Mouse (Mus musculus) spleen, postnatal 4 days (tissue): Measurements from ENCODE around the gene Vps41.

ENCODE experiments used
- DNase-seq, 2 experiments: peaks; one replicate each; pipeline ENCODE4 v3.0.0; 2022; ENCODE audit warnings: low spot score in 2 of 2

Vps41 gene

DNA sequence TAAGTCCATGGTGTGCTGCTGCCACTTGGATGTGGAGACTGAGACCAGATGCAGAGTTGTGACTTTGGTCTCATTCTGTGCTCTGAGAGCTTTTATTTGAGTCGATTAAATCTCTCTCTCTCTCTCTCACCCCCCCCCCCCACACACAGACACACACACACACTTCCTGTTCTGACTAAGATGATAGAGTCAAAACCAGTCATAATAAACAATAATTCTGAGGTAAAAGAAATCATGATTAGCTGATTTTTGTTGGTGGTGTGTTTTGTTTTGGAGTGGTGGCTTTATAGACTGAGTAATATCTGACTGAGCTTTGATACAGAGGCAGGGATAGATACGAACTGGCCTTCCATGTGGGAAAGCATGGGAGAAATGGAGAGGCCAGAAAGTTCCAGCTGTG, 74.6 kb downstream of the Vps41 start:
- no peak for DNase-seq

DNA sequence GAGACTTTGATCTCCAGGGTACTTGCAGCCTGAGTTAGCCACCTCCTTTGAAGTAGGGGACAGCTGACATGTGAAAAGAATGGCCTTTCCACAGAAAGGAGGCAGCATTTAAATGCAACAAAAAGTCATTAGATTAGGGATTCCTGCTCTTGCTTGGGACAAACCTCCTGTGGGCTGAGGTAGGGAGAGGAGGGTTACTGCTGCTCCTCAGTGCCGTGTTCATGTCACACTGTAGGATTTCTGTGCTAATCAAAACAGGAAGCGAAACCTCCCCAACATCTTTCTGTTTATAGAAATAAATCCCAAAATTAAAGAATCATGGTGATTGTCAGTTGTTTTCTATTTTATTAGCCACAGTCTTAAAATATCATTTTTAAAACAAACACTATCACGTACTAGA, 77.4 kb downstream of the Vps41 start:
- no peak for DNase-seq

DNA sequence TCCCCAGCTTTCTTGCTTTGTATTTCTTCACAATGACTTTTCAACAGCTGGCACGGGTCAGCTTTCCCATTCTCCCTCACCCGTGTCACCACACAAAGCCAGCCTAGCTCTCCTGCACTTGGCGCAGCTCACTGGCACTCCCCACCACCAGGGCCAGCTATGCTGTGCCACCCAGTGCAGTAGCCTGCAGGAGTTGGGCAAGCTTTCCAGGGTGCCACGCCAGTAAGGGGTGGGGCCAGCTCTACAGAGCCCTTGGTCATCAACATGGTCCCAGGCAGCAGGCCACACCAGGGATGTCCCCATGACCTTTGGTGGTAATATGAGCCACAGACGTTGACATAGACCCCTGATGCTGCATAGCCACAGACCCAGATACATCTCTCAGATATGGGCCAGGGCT, 80.5 kb downstream of the Vps41 start:
- no peak for DNase-seq

DNA sequence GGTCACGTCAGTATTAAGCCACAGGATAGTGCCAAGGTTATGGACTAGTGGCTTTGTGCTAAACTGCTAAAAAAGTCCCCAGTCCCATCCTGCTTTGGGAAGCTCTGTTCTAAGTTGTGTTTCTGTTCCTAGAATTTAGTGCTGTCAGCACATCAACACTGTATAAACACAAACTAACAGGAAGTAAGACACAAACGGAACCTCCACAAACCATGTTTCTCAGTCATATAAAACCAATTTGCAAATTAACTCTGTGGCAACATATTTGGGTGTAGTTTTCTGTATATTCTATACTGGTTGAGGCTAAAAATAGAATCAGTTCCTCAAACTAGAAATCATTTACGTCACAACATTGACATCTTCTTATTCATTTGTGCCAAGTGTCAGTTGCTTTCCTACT, 83.3 kb downstream of the Vps41 start:
- DNase-seq: no peak

DNA sequence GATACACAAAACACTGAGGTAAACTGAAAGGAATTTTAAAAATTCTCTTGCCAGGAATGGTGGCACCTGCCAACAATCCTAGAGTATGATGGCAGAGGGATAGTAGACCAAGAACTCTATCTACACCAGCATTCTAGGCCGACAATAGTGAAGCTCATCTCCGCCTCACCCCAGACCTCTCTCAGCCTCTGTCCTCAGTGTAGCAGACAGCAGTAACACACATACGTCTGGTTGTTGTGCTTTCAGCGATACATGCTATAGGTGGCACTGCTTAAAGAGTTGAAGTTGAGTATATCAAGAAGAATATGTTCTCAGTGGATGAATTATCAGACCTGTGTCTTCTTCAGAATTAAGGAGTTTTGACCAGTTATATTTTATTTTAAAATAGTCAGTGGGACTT, 92.4 kb downstream of the Vps41 start:
- DNase-seq: no peak

DNA sequence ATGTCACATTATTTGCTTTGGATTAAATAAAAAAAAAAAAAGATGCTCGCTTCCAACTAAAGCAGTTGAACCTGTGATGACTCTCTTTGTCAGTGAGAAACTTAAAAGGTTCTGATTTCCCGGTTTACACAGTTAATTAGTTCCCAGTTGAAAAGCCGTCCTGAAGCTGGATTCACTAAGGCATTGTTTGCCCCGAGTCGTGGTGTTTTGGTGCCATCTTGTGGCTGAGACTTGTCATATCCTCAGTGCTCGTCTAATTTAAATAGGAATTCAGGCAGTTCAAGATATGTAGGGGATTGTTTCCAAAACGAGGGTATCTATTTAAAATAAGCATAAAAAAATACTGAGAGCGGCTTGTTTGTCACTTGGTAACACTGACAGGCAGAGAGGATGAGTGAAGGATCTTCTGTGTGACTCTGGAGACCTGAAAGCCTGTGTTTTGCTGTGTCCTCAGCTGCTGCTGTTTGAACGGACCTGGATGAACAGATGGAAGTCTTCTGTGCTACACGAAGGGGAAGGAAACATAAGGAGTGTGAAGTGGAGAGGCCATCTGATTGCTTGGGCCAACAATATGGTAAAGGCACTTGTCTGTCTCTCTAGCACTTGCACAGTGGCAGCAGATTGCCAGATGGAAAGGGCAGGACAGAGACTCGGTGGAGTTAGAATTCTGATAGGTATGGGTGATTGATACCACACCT, 93.0 kb downstream of the Vps41 start:
- peak; percentile 31 to 70 for DNase-seq

DNA sequence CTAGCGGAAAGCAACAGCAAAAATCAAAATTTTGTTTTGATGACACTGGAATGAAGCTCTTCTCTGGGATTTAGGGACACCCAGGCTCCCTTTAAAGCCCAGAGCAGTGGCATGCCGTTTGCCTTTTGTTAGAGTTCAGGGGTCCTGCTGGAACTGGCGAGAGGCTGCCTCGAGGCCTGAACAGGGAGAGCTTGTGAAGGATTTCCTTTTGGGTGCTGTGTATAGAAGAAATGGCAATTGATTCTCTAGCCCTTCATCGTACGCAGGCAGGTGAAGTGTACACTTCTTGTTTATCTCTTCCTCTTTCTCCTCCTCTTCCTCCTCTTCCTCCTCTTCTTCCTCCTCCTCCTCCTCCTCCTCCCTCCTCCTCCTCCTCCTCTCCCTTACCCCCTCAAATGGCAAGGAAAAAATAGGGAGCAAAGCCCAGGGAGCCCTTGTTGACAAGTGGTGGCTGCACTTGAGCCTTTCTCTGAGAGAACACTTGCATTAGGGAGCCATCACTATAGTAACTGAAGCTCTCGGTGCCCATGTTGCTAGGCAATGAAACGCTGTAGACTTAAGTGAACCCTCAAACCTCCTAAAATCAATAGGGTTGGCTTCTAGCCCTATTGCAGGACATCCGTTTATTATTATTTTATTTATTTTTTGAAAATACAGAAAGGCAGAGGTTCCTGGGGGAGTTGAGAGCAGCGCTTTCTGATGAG, 107.5 kb downstream of the Vps41 start:
- DNase-seq: no peak

DNA sequence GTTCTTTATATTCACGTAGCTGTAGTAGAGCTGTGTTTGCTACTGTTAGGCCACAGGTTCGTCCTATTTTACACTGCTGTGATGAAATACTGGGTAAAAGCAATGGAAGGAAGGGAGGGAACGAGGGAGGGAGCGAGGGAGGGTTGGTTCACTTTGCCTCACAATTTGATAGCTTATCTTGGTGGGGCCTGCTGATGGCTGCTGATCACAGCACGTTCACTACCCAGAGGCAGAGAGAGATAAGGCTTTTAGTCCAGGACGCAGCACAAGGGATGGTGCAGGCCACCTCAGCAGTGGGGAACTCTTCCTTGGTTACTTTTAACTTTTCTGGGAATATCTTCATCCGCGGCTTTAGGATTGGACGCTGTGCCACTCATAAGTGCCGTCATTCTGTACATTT, 109.9 kb downstream of the Vps41 start:
- DNase-seq: no peak

DNA sequence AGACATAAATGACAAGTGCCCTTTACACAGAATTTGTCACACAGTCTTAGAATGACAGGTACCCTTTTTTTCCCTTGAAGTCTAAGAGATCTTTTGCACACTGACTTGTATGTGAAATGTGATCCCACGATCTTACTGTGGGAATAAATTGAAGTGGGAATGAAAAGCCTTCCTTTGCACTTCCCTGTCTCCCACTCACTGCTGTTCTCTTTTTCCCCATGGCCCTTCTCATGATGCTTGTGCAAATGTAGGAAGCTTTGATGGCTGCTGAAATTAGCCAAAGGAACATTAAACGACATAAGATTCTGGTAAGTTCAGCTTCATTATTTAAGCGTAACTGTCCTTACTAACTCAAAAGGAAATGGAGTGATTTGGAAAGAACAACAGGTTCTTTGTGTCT, 113.4 kb downstream of the Vps41 start:
- no peak for DNase-seq

DNA sequence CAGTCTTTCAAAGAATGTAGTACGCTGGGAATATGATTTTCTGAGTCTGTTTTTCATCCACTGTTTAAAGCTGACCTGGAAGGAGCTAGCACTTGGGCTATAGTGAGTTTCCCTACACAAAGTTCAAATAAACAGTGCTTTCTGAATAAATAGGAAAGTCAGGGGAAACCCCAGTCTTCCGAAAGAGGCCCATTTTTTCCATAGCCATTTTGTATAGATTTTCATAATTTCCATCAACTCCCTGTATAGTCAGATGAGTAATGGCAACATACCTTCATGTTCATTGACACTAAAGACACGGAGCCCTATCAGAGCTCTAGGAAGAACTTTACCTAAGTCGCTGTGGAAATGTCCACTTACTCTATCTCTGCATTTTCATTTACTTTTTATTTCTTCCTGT, 122.1 kb downstream of the Vps41 start:
- DNase-seq: no peak

DNA sequence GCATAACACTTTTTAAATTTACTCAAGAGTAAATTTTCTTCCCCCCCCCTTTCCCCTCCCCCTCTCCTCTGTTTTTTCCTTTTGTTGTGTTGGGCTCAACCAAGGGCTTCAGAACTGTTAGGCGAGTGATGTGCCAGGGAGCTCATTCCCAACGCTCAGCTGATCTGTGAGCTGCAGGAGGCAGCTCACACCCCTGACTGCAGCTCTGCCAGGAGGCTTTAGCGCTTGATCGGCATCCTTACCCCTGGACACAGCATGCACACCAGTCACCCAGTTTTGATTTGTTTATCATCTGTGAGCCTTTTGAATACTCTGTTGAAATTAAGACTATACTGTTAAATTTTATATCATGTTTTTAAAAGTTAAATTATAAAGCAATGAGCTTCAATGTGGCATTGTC, 123.3 kb downstream of the Vps41 start:
- no peak for DNase-seq

DNA sequence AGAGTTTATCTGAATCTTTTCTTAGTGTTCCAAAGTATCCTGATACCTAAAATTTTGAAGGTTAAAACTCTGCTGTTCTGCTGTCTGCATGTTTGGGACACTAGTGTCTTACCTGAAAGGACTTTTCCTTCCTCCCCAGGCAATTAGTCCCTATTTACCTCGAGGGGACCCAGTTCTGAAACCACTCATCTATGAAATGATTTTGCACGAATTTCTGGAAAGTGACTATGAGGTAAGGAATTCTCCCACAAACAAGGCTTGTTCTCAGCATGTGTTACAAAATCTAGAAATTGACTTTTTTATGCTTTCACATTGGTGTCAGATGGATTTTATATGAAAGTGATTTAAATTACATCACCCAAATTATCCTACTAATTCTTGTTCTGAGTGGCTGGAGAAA, 123.9 kb downstream of the Vps41 start:
- no peak for DNase-seq

DNA sequence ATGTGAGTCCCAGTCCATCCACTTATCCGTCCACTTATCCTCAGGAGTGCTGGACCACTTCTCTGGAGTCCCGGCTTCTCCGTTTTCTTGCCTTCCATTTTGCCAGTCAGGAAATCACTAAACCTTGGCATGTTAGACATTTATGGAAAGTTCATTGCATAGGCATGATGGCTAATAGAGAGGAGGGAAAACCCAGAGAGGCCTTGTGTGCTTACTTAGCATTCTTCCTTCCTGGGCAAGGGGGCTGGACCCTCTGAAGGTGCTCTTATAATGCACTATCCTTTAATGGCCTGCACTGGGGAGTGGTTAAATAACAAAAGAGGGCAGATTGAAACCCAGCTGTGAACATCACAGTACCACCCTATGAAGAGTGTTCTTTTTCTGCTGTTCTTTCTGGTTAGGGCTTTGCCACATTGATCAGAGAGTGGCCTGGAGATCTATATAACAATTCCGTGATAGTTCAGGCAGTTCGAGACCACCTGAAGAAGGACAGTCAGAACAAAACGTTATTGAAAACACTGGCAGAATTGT, 124.7 kb downstream of the Vps41 start:
- no peak for DNase-seq

DNA sequence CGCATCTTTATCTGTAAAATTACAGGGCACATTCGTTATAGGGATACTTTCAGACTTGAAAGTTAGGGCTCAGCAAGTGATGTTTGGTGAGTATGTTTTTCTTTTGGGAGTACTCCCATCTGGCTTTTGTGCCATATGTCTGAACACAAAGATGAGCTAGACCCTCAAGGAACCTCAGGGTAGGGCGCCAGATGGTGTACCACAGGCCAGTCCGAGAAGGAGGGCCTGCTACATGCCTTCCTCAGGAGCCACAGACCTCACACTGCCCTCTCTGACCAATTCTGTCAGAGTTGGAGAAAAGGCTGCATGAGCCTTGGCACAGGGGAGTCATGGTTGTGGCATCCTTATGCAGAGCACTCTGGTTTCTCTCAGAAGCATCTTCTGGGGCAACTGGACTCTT, 125.5 kb downstream of the Vps41 start:
- DNase-seq: no peak

DNA sequence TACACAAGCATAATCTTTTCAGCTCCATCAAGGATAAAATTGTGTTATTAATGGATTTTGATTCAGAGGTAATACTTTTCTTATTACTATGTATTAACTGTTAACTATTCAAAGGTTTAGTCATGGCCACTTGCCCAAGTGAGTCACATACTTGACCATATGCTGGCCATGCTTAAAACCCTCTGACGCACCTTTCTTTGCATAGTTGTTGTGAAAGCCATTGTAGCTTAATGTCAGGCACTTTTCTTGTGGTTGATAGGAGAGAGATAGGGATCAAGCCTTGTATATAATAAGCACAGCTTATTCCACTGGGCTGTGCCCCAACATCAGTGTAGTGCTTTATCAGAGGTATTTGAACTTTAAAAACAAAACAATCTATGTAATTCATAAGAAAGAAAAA, 126.5 kb downstream of the Vps41 start:
- no peak for DNase-seq

DNA sequence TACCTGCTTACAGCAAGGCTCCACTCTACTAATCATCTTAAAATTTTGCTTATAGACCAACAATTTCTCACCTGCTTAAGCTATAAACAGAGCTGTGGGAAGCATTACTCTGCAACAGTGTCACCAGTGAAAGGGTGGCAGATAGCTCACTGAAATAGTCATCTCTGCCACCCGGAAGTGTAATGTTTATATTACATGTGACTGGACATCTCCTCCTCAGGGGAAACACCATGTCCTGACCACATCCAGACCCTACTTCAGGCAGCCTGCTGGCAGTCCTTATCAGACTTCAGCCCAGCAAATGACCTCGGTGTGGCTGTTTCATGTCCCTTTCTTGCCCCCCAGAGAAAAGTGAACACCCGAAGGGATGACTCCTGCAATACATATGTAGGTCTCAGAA, 130.3 kb downstream of the Vps41 start:
- DNase-seq: no peak

DNA sequence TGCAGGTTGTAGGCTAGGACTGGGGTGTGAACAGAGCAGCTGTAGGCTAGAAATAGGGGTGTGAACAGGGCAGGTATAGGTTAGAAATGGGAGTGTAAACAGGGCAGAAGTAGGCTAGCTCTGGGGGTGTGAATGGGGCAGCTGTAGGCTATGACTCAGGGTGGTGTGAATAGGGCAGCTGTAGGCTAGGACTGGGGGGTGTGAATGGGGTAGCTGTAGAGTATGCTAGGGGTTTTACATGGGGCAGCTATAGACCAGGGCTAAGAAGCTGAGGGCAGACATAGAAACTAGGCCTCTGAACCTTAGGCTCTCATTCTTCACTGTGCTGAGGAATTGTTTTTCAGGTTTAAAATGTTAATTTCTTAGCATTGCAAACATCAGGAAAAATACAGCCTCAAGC, 132.5 kb downstream of the Vps41 start:
- no peak for DNase-seq

DNA sequence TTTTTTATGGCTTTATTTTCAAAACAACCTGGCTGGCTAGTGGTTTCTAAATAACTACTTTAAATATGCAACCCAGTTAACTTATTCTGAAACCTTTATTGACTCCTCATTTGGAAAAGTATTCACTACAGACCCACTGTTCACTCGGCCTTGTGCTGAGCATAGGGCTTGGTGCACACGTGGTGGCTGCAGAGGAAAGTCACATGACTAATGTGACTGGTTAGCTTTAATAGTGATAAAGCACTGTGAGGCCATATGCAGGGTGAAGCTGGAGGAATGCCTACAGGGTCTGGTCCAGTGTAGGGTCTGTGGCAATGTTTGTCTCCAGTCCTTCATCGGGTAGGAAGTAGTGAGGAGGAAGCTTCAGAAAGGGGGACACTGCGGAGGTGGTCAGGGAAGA, 134.1 kb downstream of the Vps41 start:
- no peak for DNase-seq

DNA sequence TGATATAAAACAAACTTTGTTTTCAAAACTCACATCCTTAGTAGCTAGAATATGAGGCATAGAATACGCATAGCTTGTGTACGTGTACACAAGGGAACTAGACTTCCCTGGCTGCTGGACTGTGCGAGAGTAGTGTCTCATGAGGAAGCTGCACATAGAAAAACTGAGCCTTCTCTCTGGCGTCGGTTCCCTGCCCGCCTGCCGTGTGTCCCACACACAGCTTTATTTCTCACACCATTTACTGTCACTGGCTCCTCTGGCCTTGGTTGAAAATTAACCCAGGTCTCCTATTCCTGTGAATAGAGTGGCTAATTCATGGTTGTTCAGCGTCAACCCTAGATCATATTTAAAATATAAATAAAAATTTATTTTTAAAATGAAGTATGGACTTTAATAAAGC, 135.6 kb downstream of the Vps41 start:
- DNase-seq: no peak

DNA sequence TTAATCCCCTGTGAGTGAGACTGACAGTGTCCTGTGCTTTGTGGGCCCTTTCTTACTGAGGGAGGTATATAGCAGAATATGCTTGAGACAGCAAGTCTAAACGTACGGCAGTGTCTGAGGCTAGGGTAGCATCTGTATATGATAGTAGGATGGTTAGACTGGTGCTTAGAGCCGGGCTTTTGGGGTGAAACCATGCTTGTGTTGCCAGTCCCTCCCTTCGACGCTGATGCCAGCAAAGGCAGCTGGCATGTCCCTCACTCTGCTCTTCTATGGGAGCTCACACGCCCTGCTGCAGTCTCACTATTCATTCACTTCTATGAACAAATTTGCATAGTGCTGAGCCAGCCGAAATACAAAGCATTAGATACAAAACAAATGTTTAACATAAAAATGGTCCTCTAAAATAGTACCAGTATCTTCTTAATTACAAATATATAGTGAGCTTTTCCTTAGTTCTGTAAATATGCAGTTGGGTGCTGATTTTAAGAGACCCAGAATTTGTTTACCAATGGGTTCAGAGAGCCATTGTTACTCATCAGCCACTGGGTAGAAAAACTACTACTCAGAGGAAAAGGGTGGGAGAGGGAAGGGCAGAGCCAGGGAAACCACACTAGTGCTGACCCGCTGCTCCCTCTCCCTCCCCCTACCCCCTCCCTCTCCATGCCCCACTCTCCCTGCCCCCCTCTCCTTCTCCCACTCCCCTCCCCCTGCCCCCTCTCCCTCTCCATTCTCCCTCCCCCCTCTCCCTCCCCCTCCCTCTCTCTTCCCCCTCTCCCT, 139.1 kb downstream of the Vps41 start:
- DNase-seq: no peak

DNA sequence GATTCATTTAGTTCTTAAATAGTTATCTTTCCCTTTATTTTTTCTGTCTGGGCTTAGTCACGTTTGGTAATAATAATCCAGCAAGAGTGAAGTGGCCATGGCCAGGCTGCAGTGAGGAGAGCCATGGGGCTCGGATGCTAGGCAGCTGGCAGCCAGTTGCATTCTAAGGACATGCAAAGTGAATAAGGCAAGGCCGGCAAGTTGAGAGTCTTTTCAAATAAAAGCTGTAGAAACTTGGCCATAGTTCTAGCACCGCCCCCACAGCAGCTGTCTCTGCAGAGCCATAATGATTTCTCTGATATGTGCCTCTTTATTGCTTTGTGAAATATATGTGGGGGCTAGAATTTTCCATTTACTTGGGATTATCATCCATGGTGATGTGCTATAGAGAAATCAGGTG, 141.1 kb downstream of the Vps41 start:
- no peak for DNase-seq

DNA sequence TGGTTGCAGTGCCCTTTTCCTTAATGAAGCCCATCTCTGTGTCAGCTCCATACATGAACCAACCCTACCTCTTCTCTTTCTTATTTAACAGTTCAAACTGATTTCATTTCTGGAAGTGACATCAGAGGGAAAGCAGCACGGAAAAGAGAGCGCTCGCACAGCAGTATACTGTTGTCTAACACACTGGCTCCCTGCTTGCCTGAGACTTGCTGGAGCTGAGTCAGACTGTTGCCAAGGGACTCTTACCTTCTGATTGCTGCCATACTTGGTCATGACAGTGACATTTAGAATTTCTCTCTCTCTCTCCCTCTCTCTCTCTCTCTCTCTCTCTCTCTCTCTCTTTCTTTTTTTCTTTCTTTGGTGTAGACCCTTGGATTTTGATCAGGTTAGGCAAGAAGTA, 142.3 kb downstream of the Vps41 start:
- no peak for DNase-seq

DNA sequence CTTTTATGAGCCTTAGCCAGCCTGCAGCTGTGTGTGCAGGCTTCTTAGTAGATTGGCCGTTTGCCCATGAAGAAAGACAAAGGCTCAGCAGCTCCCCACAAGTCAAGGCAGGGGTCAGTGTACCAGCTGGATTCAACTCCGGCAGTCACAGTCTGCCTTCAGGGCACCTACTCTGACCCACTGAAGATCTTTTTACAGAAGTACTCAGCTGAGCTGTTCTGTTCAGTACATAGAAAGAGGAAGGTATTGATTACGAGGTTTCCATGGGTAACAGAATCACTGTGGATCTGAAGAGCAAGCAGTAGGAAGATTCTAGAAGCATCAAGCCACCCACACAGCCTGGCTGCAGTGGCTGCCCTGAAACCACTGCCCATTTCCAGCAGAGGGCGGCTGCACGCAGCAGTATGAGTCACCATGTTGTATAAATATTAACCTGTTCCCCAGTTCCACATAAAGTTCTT, 151.0 kb downstream of the Vps41 start:
- no peak for DNase-seq
